Mouse (Mus musculus) CH12.LX (cell line): ENCODE results near the gene Scml4. TPM values are rescaled to one million over a fixed set of nuclear protein-coding genes. Genes with fewer than 3 reads are reported as not detected.
A peak's percentile ranks its signal among the peaks of the same experiment; 100 is the strongest.

Experiments used
- DNase-seq: peaks from one replicate; pipeline ENCODE4 v3.0.0-alpha.2; 2013; ENCODE audit errors: extremely low read depth
- H3K27ac ChIP-seq: 2 replicates; pipeline ENCODE4 v1.5.1; 2012; ENCODE audit warnings: low read depth, mild to moderate bottlenecking, control low read depth, moderate library complexity; ENCODE audit not compliant: insufficient read depth
- H3K27me3 ChIP-seq: replicated peaks from 2 replicates; pipeline ENCODE3; 2012; ENCODE audit warnings: inconsistent platforms
- H3K36me3 ChIP-seq, 2 experiments: replicated peaks in 1 of 2; 2 replicates each; pipeline versions ENCODE3 to v1.6.1; 2012; ENCODE audit warnings: inconsistent platforms in 1 of 2, low read length in 1 of 2, mild to moderate bottlenecking in 1 of 2, mixed read lengths in 1 of 2, moderate library complexity in 1 of 2; ENCODE audit not compliant: control insufficient read depth in 1 of 2, insufficient read depth in 1 of 2
- H3K4me1 ChIP-seq, 2 experiments: 2 replicates each; pipeline ENCODE4 v1.6.1; 2012; ENCODE audit warnings: inconsistent platforms in 1 of 2, moderate library complexity in 1 of 2; ENCODE audit not compliant: insufficient read depth in 2 of 2, control insufficient read depth in 1 of 2
- H3K4me2 ChIP-seq: 2 replicates; pipeline ENCODE4 v1.6.1; 2012; ENCODE audit warnings: low read depth, mild to moderate bottlenecking, control low read depth; ENCODE audit not compliant: poor library complexity, insufficient read depth, severe bottlenecking
- H3K4me3 ChIP-seq, 3 experiments: fragments of 150-350 bp in 1 of 3; sonication (generic) in 1 of 3; replicated peaks in 1 of 3; 2 replicates each; pipeline versions ENCODE3 to v1.5.1; 2011 to 2012; ENCODE audit warnings: low read depth in 2 of 3, low read length in 2 of 3, mild to moderate bottlenecking in 2 of 3, moderate library complexity in 2 of 3, control low read depth in 1 of 3, improper control_type of control experiment in 1 of 3, inconsistent platforms in 1 of 3, mixed read lengths in 1 of 3; ENCODE audit not compliant: poor library complexity in 1 of 3
- H3K79me2 ChIP-seq: replicated peaks from 2 replicates; pipeline ENCODE4 v1.6.1; 2012; ENCODE audit warnings: mild to moderate bottlenecking, moderate library complexity; ENCODE audit not compliant: control insufficient read depth, poor library complexity, insufficient read depth, severe bottlenecking; ENCODE audit errors: extremely low read depth
- H3K9ac ChIP-seq: 2 replicates; pipeline ENCODE4 v1.6.1; 2012; ENCODE audit warnings: low read depth, mild to moderate bottlenecking, control low read depth, moderate library complexity; ENCODE audit not compliant: insufficient read depth
- H3K9me3 ChIP-seq: replicated peaks from 2 replicates; pipeline ENCODE3; 2012; ENCODE audit warnings: low read length, inconsistent platforms, mixed read lengths
- CHD1 ChIP-seq: IDR thresholded peaks from 2 replicates; pipeline ENCODE4 v1.6.1; 2012; ENCODE audit warnings: low read depth, low read length, improper control_type of control experiment, inconsistent platforms
- CHD2 ChIP-seq: IDR thresholded peaks from 2 replicates; pipeline ENCODE4 v1.6.1; 2011; ENCODE audit warnings: low read length, improper control_type of control experiment
- CTCF ChIP-seq, 2 experiments: IDR thresholded peaks in 1 of 2; conservative IDR thresholded peaks in 1 of 2; 2 replicates each; pipeline ENCODE4 v1.5.1; 2011 to 2012; ENCODE audit warnings: low read depth in 2 of 2, low read length in 2 of 2, improper control_type of control experiment in 1 of 2, inconsistent platforms in 1 of 2, mild to moderate bottlenecking in 1 of 2, moderate library complexity in 1 of 2
- GABPA ChIP-seq: IDR thresholded peaks from 2 replicates; pipeline ENCODE4 v1.6.1; 2012; ENCODE audit warnings: low read depth, low read length, improper control_type of control experiment, inconsistent platforms; ENCODE audit not compliant: insufficient replicate concordance
- HCFC1 ChIP-seq: IDR thresholded peaks from 2 replicates; pipeline ENCODE4 v1.6.1; 2012; ENCODE audit warnings: low read depth, mild to moderate bottlenecking, inconsistent platforms, low read length, improper control_type of control experiment
- IRF4 ChIP-seq: IDR thresholded peaks from 2 replicates; pipeline ENCODE4 v1.6.1; 2014; ENCODE audit warnings: low read depth, mild to moderate bottlenecking, inconsistent platforms, low read length, improper control_type of control experiment
- JUND ChIP-seq: conservative IDR thresholded peaks from 2 replicates; pipeline ENCODE4 v1.6.1; 2011; ENCODE audit warnings: low read depth, low read length, improper control_type of control experiment
- MAX ChIP-seq: IDR thresholded peaks from 2 replicates; pipeline ENCODE4 v1.6.1; 2011; ENCODE audit warnings: low read length, improper control_type of control experiment
- MXI1 ChIP-seq: IDR thresholded peaks from 2 replicates; pipeline ENCODE4 v1.6.1; 2011; ENCODE audit warnings: mild to moderate bottlenecking, low read depth, low read length, improper control_type of control experiment
- MYC ChIP-seq: IDR thresholded peaks from 2 replicates; pipeline ENCODE4 v1.6.1; 2011; ENCODE audit warnings: low read depth, mild to moderate bottlenecking, improper control_type of control experiment, low read length
- PAX5 ChIP-seq: IDR thresholded peaks from 2 replicates; pipeline ENCODE4 v1.6.1; 2012; ENCODE audit warnings: low read length, inconsistent platforms, mixed read lengths
- POLR2A ChIP-seq: IDR thresholded peaks from 2 replicates; pipeline ENCODE4 v1.6.1; 2011; ENCODE audit warnings: low read depth, mild to moderate bottlenecking, improper control_type of control experiment, low read length
- POLR2AphosphoS2 ChIP-seq: IDR thresholded peaks from 2 replicates; pipeline ENCODE4 v1.6.1; 2011; ENCODE audit warnings: low read depth, low read length, improper control_type of control experiment
- RAD21 ChIP-seq: IDR thresholded peaks from 2 replicates; pipeline ENCODE4 v1.6.1; 2011; ENCODE audit warnings: low read depth, mild to moderate bottlenecking, low read length, improper control_type of control experiment, moderate library complexity
- RCOR1 ChIP-seq: conservative IDR thresholded peaks from 2 replicates; pipeline ENCODE4 v1.6.1; 2012; ENCODE audit warnings: low read depth, mild to moderate bottlenecking, inconsistent platforms, low read length, improper control_type of control experiment
- UBTF ChIP-seq: IDR thresholded peaks from 2 replicates; pipeline ENCODE4 v1.6.1; 2012; ENCODE audit warnings: low read depth, mild to moderate bottlenecking, inconsistent platforms, low read length, improper control_type of control experiment, moderate library complexity
- USF1 ChIP-seq: IDR thresholded peaks from 2 replicates; pipeline ENCODE4 v1.6.1; 2014; ENCODE audit warnings: low read depth, mild to moderate bottlenecking, inconsistent platforms, low read length, improper control_type of control experiment
- USF2 ChIP-seq: conservative IDR thresholded peaks from 2 replicates; pipeline ENCODE4 v1.6.1; 2011; ENCODE audit warnings: low read depth, low read length, improper control_type of control experiment
- ZC3H11A ChIP-seq: IDR thresholded peaks from 2 replicates; pipeline ENCODE4 v1.6.1; 2012; ENCODE audit warnings: low read depth, mild to moderate bottlenecking, inconsistent platforms, low read length, improper control_type of control experiment
- ZKSCAN1 ChIP-seq: IDR thresholded peaks from 2 replicates; pipeline ENCODE4 v1.6.1; 2012; ENCODE audit warnings: low read depth, inconsistent platforms, low read length, improper control_type of control experiment, borderline replicate concordance
- ZMIZ1 ChIP-seq: IDR thresholded peaks from 2 replicates; pipeline ENCODE4 v1.6.1; 2012; ENCODE audit warnings: low read depth, mild to moderate bottlenecking, inconsistent platforms, low read length, improper control_type of control experiment
- dilution Hi-C: fragments of 300-500 bp; cut with MboI; formaldehyde crosslinking; loops from 2 replicates; pipeline ENCODE4 v1.14.3; 2020; ENCODE audit warnings: low sequenced_read_pairs; ENCODE audit not compliant: extremely low pct_unique_long_range_greater_than_20kb, extremely low pct_ligation_motif_present
- in situ Hi-C: fragments of 300-500 bp; cut with MboI; formaldehyde crosslinking; loops from 3 replicates; pipeline ENCODE4 v1.14.3; 2019; ENCODE audit warnings: low sequenced_read_pairs, low pct_ligation_motif_present, low pct_unique_long_range_greater_than_20kb, mixed read lengths
- polyA plus RNA-seq: library from polyadenylated mRNA; unstranded; fragments of >175 nt; gene quantifications from 2 replicates; pipeline ENCODE4 v1.2.1, GENCODE M21; 2012; ENCODE audit warnings: low read depth; ENCODE audit not compliant: insufficient read length
- total RNA-seq, 2 experiments: library from RNA; depleted of rRNA; stranded (reverse); fragments of 300-350 nt in 1 of 2; fragments of >200 nt in 1 of 2; gene quantifications; 2 replicates each; pipeline ENCODE4 v1.2.3; 2012 to 2014

Gene Scml4
- total and polyA plus RNA-seq, 3 experiments, result 2.7 to 3.3 (median 3.0) TPM

GRCm38 (mm10) chr10:42827155-42827554, 33.0 kb upstream of the Scml4 start:
- TF ChIP-seq HCFC1, result no peak
- no peak for TF ChIP-seq CHD2
- no peak for TF ChIP-seq MXI1
- TF ChIP-seq GABPA, result no peak
- no peak for TF ChIP-seq CTCF (conservative IDR thresholded peaks at IDR 0.05 in 1 of 2, IDR thresholded peaks at IDR 0.05 in 1 of 2; ENCODE audit: low read depth in 2 of 2, low read length in 2 of 2)
- no peak for TF ChIP-seq USF1
- no peak for TF ChIP-seq RCOR1
- no peak for TF ChIP-seq ZMIZ1

GRCm38 (mm10) chr10:42830007-42830406, 30.2 kb upstream of the Scml4 start:
- dilution Hi-C loops, result no loop called here
- DNase-seq, result no peak
- Histone ChIP-seq H3K9me3 (peaks cover under 1% of the 10 kb centered on the region), H3K79me2 (0 out of 2 replicates have a peak, but pooled peaks cover 2% of the 10 kb centered on the region), H3K27ac (no peak overlapping the region), H3K36me3 (peaks cover 43 to 74% of the 10 kb centered on the region in 2 experiments), H3K9ac (no peak overlapping the region), H3K4me3 (no peak overlapping the region), H3K4me2 (no peak overlapping the region), H3K27me3 (no peaks in the 10 kb centered on the region), H3K4me1 (peaks cover 4 to 55% of the 10 kb centered on the region in 2 experiments; a peak in 2 of 4 replicates)
- TF ChIP-seq POLR2A (no peak), JUND (no peak), USF2 (no peak), USF1 (no peak)
- in situ Hi-C loops, result no loop called here

More at GRCm38 (mm10) chr10:42827155-42827554, 33.0 kb upstream of the Scml4 start:
- Histone ChIP-seq H3K4me2 (no peak overlapping the region), H3K36me3 (peaks cover 35 to 65% of the 10 kb centered on the region in 2 experiments), H3K9ac (no peak overlapping the region), H3K27ac (no peak overlapping the region), H3K9me3 (peaks cover 7% of the 10 kb centered on the region), H3K27me3 (no peaks in the 10 kb centered on the region), H3K79me2 (0 out of 2 replicates have a peak, but pooled peaks cover 2% of the 10 kb centered on the region), H3K4me3 (no peak overlapping the region), H3K4me1 (peaks cover 4 to 54% of the 10 kb centered on the region in 2 experiments; a peak in 2 of 4 replicates)
- dilution Hi-C loops (no loop called here), in situ Hi-C loops (no loop called here)
- DNase-seq, result peak; percentile 68

- Histone ChIP-seq H3K27ac (no peak overlapping the region), H3K9ac (no peak overlapping the region), H3K36me3 (peaks cover 47 to 74% of the 10 kb centered on the region in 2 experiments), H3K79me2 (0 out of 2 replicates have a peak, but pooled peaks cover 2% of the 10 kb centered on the region), H3K4me3 (no peak overlapping the region), H3K4me1 (peaks cover 4 to 51% of the 10 kb centered on the region in 2 experiments; a peak in 2 of 4 replicates), H3K27me3 (no peaks in the 10 kb centered on the region), H3K4me2 (no peak overlapping the region), H3K9me3 (no peaks in the 10 kb centered on the region)
- dilution Hi-C loops (no loop called here), in situ Hi-C loops (no loop called here)
- no peak for DNase-seq
- no peak for TF ChIP-seq ZC3H11A
- TF ChIP-seq PAX5, result no peak
- no peak for TF ChIP-seq RAD21
- TF ChIP-seq POLR2AphosphoS2, result no peak
- TF ChIP-seq CHD1, result no peak
- TF ChIP-seq IRF4, result no peak
- no peak for TF ChIP-seq CHD2
- TF ChIP-seq MAX, result no peak
- TF ChIP-seq UBTF, result no peak
- TF ChIP-seq ZKSCAN1, result no peak
- no peak for TF ChIP-seq MYC
Measured at GRCm38 (mm10) chr10:42830409-42830808, 29.8 kb upstream of the Scml4 start.
